Mouse (Mus musculus) embryonic fibroblast, embryonic 13.5 days (primary cell): ENCODE measurements around the gene Zfp36l1. TPM values are rescaled to one million over a fixed set of nuclear protein-coding genes. Genes with fewer than 3 reads are reported as not detected.
A peak's percentile ranks its signal among the peaks of the same experiment; 100 is the strongest.
"Not testable (repeated sequence)": the region's sequence is repeated elsewhere in the genome, so short reads cannot be mapped to it uniquely, and the experiment has no call there.

Source experiments
- H3K27ac ChIP-seq: 2 replicates; pipeline ENCODE4 v1.5.1; 2012; ENCODE audit warnings: low read length, control low read depth, inconsistent platforms; ENCODE audit not compliant: insufficient read depth
- H3K4me1 ChIP-seq: 2 replicates; pipeline ENCODE4 v1.6.1; 2011; ENCODE audit warnings: low read length; ENCODE audit not compliant: control insufficient read depth, insufficient read depth
- H3K4me3 ChIP-seq: 2 replicates; pipeline ENCODE4 v1.5.1; 2011; ENCODE audit warnings: mild to moderate bottlenecking, control low read depth, low read length; ENCODE audit not compliant: insufficient read depth
- CTCF ChIP-seq: IDR thresholded peaks from 2 replicates; pipeline ENCODE4 v1.5.1; 2011; ENCODE audit warnings: mild to moderate bottlenecking, control low read depth, low read length, moderate library complexity, borderline replicate concordance; ENCODE audit not compliant: insufficient read depth
- POLR2A ChIP-seq: IDR thresholded peaks from 2 replicates; pipeline ENCODE4 v1.6.1; 2011; ENCODE audit warnings: low read depth, mild to moderate bottlenecking, control low read depth, low read length, moderate library complexity
- polyA plus RNA-seq: library from polyadenylated mRNA; stranded (reverse); fragments of >200 nt; gene quantifications from 2 replicates; pipeline ENCODE4 v1.2.4, GENCODE M21; 2011; ENCODE audit warnings: low read depth; ENCODE audit not compliant: missing spikeins, insufficient read length

Gene Zfp36l1
- polyA plus RNA-seq, 1 experiment = 139 TPM

- no peaks in the 10 kb centered on the region for H3K4me1 ChIP-seq
- H3K27ac ChIP-seq = peak overlapping the region; percentile 84
- H3K4me3 ChIP-seq = peak overlapping the region; percentile 97
- TF ChIP-seq POLR2A (peak; percentile 49), CTCF (no peak)
These were observed 1.4 kb downstream of the Zfp36l1 start for GRCm38 (mm10) chr12:80111131-80112070.

- no peaks in the 10 kb centered on the region for H3K4me1 ChIP-seq
- peak overlapping the region; percentile 97 for H3K4me3 ChIP-seq
- no peak for TF ChIP-seq CTCF
- peak overlapping the region; percentile 14; the same call in 1 of the 2 replicates for H3K27ac ChIP-seq
These were observed 2.3 kb downstream of the Zfp36l1 start for GRCm38 (mm10) chr12:80110546-80110870.

DNA sequence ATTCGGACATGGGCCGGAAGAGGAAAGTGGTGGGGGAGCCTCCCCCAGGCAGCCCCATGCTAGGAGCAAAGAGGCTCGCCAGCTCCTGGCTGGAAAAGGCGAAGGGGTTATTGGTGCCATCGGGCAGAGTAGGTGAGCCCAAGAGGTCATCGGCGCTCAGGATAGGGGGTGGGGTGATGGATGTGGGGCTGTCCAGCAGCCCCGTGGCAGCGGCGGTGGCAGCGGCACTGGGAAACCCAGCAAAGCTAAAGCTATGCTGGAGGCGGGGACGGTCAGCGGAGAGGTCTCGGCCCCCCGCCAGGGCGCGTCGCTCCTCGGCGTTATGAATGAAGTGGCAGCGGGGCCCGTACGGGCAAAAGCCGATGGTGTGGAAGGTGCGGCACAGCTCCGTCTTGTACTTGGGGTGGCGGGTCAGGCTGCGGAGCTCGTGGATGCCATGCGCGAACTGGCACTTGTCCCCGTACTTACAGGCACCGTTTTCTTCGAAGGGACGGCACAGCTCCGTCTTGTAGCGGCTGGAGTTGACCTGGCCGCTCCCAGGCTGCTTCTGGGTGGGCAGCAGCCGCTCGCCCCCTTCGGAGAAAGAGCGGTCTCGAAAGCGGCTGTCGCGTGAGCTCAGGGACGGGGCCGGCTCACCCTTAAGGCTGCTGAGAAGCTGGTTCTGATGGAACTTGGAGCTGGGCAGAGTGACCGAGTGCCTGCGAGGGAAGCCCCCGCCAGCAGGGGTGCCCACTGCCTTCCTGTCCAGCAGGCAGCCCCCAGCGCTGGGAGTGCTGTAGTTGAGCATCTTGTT, 2.9 kb downstream of the Zfp36l1 start:
- Histone ChIP-seq H3K4me3 (peak overlapping the region; percentile 97), H3K4me1 (no peaks in the 10 kb centered on the region), H3K27ac (peak overlapping the region; percentile 24)
- no peak for TF ChIP-seq POLR2A

DNA sequence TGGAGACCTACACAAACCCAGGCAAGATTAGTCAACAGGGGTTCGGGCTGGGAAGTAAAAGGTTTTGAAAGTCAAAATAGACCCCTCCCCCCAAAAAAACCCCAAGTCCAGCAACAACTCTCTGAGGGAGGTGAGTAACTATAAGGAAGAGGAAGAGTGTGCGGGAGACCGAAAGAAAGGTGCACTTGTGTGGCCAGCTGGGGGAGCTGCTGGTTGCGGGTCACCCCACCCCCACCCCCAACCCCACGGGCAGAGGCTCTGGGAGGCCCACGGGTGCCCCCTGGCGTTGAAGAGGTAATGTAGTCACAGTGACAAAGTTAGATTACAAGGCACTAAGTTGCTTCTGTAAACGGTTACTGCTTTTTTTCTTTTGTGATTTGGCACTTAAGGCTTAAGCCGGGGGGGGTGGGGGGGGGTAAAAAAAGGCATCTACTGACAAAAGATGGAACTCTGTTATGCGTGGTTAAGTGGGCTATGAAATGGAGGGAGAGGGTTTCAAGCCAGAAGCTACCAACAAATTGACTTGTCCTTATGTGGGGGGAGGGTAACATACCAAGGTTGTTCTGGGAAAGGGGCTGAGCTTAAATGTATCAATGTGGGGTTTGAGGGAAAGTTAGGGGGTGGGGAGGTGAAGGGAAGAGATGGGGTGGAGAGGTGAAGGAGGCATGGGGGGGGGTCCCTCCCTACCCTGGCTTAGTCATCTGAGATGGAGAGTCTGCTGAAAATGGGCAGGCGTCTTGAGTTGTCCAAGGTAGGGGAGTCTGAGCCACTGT, 3.7 kb downstream of the Zfp36l1 start:
- peak; percentile 42 for TF ChIP-seq CTCF
- H3K4me1 ChIP-seq = not testable (repeated sequence)
- Histone ChIP-seq H3K27ac (peak overlapping the region; percentile 24; the same call in 1 of the 2 replicates), H3K4me3 (peak overlapping the region; percentile 97)

DNA sequence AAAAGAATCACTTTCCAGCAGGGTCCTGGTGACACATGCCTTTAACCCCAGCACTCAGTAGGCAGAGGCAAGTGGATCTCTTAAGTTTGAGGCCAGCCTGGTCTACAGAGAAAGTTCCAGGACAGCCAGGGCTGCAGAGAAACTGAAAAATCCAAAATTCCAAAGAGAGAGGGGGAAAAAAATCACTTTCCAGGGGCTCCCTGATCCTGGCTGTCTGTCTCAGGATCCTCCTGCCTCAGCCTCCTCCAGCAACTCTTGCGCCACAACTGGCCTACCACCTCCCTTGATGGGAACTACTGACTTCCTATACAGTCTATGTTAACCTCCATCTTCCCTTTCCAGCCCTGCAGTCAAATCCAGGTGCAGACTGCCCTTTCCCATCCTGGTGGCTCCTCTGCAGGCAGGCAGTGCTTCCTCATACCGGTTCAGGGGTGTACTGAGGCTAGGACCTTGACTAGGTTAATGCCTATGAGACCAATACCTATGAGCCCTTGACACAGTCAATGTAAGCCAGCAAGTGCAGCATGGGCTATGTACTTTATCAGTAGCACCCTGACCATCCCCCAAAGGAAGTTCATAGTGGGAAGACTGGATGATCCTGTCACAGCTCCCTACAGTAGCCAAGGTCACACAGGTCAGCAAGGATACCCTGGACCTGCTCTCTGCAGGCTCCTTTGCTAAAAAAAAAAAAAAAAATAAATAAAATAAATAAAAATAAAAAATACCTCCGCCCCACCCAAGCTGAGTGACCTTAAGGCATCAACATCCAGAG, 5.7 kb downstream of the Zfp36l1 start:
- no peak for TF ChIP-seq CTCF
- TF ChIP-seq POLR2A = 0 out of 2 replicates have a peak, but pooled peaks have one; percentile 37
- H3K4me3 ChIP-seq = no peak overlapping the region
- no peak overlapping the region for H3K27ac ChIP-seq
- H3K4me1 ChIP-seq = no peaks in the 10 kb centered on the region

DNA sequence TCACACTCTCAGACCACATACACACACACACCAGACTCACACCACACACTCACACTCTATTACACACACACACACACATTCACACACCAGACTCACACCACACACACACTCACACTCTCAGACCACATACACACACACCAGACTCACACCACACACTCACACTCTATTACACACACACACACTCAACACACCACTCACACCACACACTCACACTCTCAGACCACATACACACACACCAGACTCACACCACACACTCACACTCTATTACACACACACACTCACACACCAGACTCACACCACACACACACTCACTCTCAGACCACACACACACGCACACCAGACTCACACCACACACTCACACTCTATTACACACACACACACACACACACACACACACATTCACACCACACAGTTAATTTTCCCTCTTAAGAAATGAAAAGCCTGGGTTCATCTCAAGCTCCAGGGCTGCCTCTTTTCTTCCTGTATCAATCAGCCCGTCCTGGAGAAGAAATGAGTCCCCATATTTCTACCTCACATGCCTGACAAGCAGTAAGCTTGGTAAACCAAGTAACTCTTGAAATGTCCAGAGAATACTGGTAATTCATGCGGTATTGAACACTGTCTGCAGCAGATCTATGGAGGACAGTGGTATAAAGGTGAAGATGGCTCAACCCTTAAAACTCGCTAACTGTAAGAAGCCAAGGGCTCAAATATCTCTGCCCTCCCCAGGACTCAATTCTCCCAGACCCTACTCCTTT, 6.5 kb downstream of the Zfp36l1 start:
- H3K27ac ChIP-seq = no peak overlapping the region
- H3K4me1 ChIP-seq = no peaks in the 10 kb centered on the region
- TF ChIP-seq CTCF (no peak), POLR2A (peak; percentile 64)
- H3K4me3 ChIP-seq = no peak overlapping the region

- TF ChIP-seq POLR2A = no peak
- TF ChIP-seq CTCF = no peak
- Histone ChIP-seq H3K27ac (no peak overlapping the region), H3K4me3 (no peak overlapping the region), H3K4me1 (peaks cover 2% of the 10 kb centered on the region; the same call in 1 of the 2 replicates)
These were observed 9.3 kb downstream of the Zfp36l1 start for GRCm38 (mm10) chr12:80103521-80103973.

GRCm38 (mm10) chr12:80103089-80103488, 9.7 kb downstream of the Zfp36l1 start:
- Histone ChIP-seq H3K4me1 (peaks cover 2% of the 10 kb centered on the region; the same call in 1 of the 2 replicates), H3K4me3 (no peak overlapping the region), H3K27ac (no peak overlapping the region)
- TF ChIP-seq CTCF (no peak), POLR2A (no peak)

GRCm38 (mm10) chr12:80098825-80099224, 14.0 kb downstream of the Zfp36l1 start:
- H3K4me3 ChIP-seq = no peak overlapping the region
- peaks cover 2% of the 10 kb centered on the region; the same call in 1 of the 2 replicates for H3K4me1 ChIP-seq
- no peak for TF ChIP-seq CTCF
- no peak for TF ChIP-seq POLR2A
- peak overlapping the region; percentile 4; the same call in 1 of the 2 replicates for H3K27ac ChIP-seq
